Mouse (Mus musculus) forebrain, embryonic 15.5 days (tissue): ENCODE data around the gene Bcl2l2. TPM values are rescaled to one million over a fixed set of nuclear protein-coding genes. Genes with fewer than 3 reads are reported as not detected.
A peak's percentile ranks its signal among the peaks of the same experiment; 100 is the strongest.

Source experiments
- ATAC-seq: fragments of 200-750 bp; cut with Nextera tagmentation; replicated peaks from 2 replicates; pipeline ENCODE4 v1.8.0; 2017; ENCODE audit warnings: mild to moderate bottlenecking, moderate TSS enrichment, moderate library complexity
- H3K27ac ChIP-seq: fragments of 300-500 bp; sonication (generic); replicated peaks from 2 replicates; pipeline ENCODE4 v1.5.1; 2015; ENCODE audit warnings: mild to moderate bottlenecking, inconsistent platforms
- H3K27me3 ChIP-seq: fragments of 300-500 bp; sonication (generic); 2 replicates; pipeline ENCODE4 v1.6.1; 2015; ENCODE audit warnings: inconsistent platforms
- H3K36me3 ChIP-seq: fragments of 300-500 bp; sonication (generic); 2 replicates; pipeline ENCODE4 v1.6.1; 2015; ENCODE audit warnings: mild to moderate bottlenecking, inconsistent platforms
- H3K4me1 ChIP-seq: fragments of 300-500 bp; sonication (generic); 2 replicates; pipeline ENCODE4 v1.6.1; 2015; ENCODE audit warnings: inconsistent platforms
- H3K4me2 ChIP-seq: fragments of 300-500 bp; sonication (generic); replicated peaks from 2 replicates; pipeline ENCODE4 v1.6.1; 2015; ENCODE audit warnings: mild to moderate bottlenecking, inconsistent platforms
- H3K4me3 ChIP-seq: fragments of 300-500 bp; sonication (generic); 2 replicates; pipeline ENCODE4 v1.5.1; 2015; ENCODE audit warnings: mild to moderate bottlenecking, inconsistent platforms
- H3K9ac ChIP-seq: fragments of 300-500 bp; sonication (generic); replicated peaks from 2 replicates; pipeline ENCODE4 v1.6.1; 2015; ENCODE audit warnings: mild to moderate bottlenecking, inconsistent platforms
- H3K9me3 ChIP-seq: fragments of 300-500 bp; sonication (generic); 2 replicates; pipeline ENCODE4 v1.6.1; 2016; ENCODE audit warnings: inconsistent platforms
- WGBS: fragments of 180-500 bp; shearing (Covaris S2); methylation state at CpG from one replicate; pipeline ENCODE4 v1.1.7; 2015; ENCODE audit warnings: mixed read lengths; 5-methylcytosine and 5-hydroxymethylcytosine counted together
- polyA plus RNA-seq: library from polyadenylated mRNA; unstranded; fragments of >200 nt; fragmentation: Nextera tagmentation; extraction: Ambion mirVana; gene quantifications from 2 replicates; pipeline ENCODE4 v1.2.1, GENCODE M21; 2015

Gene Bcl2l2
- polyA plus RNA-seq, 1 experiment from 2014 or later: 3.6 TPM

- Histone ChIP-seq H3K4me1 (peaks cover 24% of the 10 kb centered on the region), H3K36me3 (peaks cover 36% of the 10 kb centered on the region), H3K27me3 (no peaks in the 10 kb centered on the region), H3K4me2 (no peak overlapping the region), H3K27ac (peak overlapping the region; percentile 31; the same call in 1 of the 2 replicates), H3K9ac (no peak overlapping the region), H3K4me3 (no peak overlapping the region), H3K9me3 (no peaks in the 10 kb centered on the region)
- WGBS: 75% methylated on average over 2 of the region's 2 CpGs
- ATAC-seq: no peak
Observed at GRCm38 (mm10) chr14:54897445-54897844, 14.3 kb downstream of the Bcl2l2 start.

GRCm38 (mm10) chr14:54900383-54900782, 17.2 kb downstream of the Bcl2l2 start:
- Histone ChIP-seq H3K4me1 (peaks cover 18% of the 10 kb centered on the region), H3K36me3 (peaks cover 44% of the 10 kb centered on the region), H3K27me3 (no peaks in the 10 kb centered on the region), H3K27ac (peak overlapping the region; percentile 6; the same call in 1 of the 2 replicates), H3K4me3 (no peak overlapping the region), H3K9me3 (no peaks in the 10 kb centered on the region), H3K9ac (no peak overlapping the region), H3K4me2 (no peak overlapping the region)
- under 1% methylated on average over 3 of the region's 3 CpGs for WGBS
- ATAC-seq: peak; percentile 59

- Histone ChIP-seq H3K27me3 (no peaks in the 10 kb centered on the region), H3K9ac (no peak overlapping the region), H3K4me1 (no peaks in the 10 kb centered on the region), H3K36me3 (peaks cover 46% of the 10 kb centered on the region), H3K9me3 (no peaks in the 10 kb centered on the region), H3K4me2 (no peak overlapping the region), H3K4me3 (no peak overlapping the region), H3K27ac (no peak overlapping the region)
- no peak for ATAC-seq
- 90% methylated on average over 4 of the region's 4 CpGs for WGBS
Observed at GRCm38 (mm10) chr14:54903641-54904040, 20.5 kb downstream of the Bcl2l2 start.

- Histone ChIP-seq H3K27me3 (no peaks in the 10 kb centered on the region), H3K4me1 (peaks cover 20% of the 10 kb centered on the region), H3K36me3 (peaks cover 48% of the 10 kb centered on the region), H3K9ac (no peak overlapping the region), H3K4me2 (no peak overlapping the region), H3K4me3 (no peak overlapping the region), H3K27ac (no peak overlapping the region), H3K9me3 (no peaks in the 10 kb centered on the region)
- WGBS: 86% methylated on average over 7 of the region's 7 CpGs
- ATAC-seq: no peak
Observed at GRCm38 (mm10) chr14:54908682-54909081, 25.5 kb downstream of the Bcl2l2 start.

- peak; percentile 68 for ATAC-seq
- H3K9me3 ChIP-seq: no peaks in the 10 kb centered on the region
- peak overlapping the region; percentile 87 for H3K27ac ChIP-seq
- 2% methylated on average over 49 of the region's 69 CpGs for WGBS
- peak overlapping the region; percentile 84 for H3K9ac ChIP-seq
- H3K27me3 ChIP-seq: no peaks in the 10 kb centered on the region
- H3K4me1 ChIP-seq: peaks cover 21% of the 10 kb centered on the region
- H3K36me3 ChIP-seq: peaks cover 27% of the 10 kb centered on the region
- peak overlapping the region; percentile 83 for H3K4me2 ChIP-seq
- H3K4me3 ChIP-seq: peak overlapping the region; percentile 74
Observed at GRCm38 (mm10) chr14:54912109-54912850, 29.1 kb downstream of the Bcl2l2 start.

- peak within 1 kb of the TSS; percentile 83 for H3K4me2 ChIP-seq
- H3K9ac ChIP-seq: peak within 1 kb of the TSS; percentile 84
- peak within 1 kb of the TSS; percentile 87 for H3K27ac ChIP-seq
- H3K4me3 ChIP-seq: peak within 1 kb of the TSS; percentile 74
- WGBS: under 1% methylated on average over 26 of the region's 28 CpGs
- H3K27me3 ChIP-seq: no peaks in the 10 kb centered on the region
- no peaks in the 10 kb centered on the region for H3K9me3 ChIP-seq
- H3K4me1 ChIP-seq: peaks cover 21% of the 10 kb centered on the region
- peaks cover 22% of the 10 kb centered on the region for H3K36me3 ChIP-seq
- ATAC-seq: peak; percentile 97
Observed at GRCm38 (mm10) chr14:54912886-54913285, 29.7 kb downstream of the Bcl2l2 start, which contains the start of gene Slc22a17. Gene Slc22a17, minus strand, starts transcription at chr14:54913132.

- Histone ChIP-seq H3K9ac (peak overlapping the region; percentile 84), H3K27me3 (no peaks in the 10 kb centered on the region), H3K36me3 (peaks cover 22% of the 10 kb centered on the region), H3K4me3 (peak overlapping the region; percentile 74), H3K4me1 (peaks cover 21% of the 10 kb centered on the region), H3K27ac (peak overlapping the region; percentile 87), H3K9me3 (no peaks in the 10 kb centered on the region), H3K4me2 (peak overlapping the region; percentile 83)
- WGBS: 14% methylated on average over 10 of the region's 10 CpGs
- ATAC-seq: 0 out of 2 replicates have a peak, but pooled peaks have one; percentile 3
Observed at GRCm38 (mm10) chr14:54913343-54913742, 30.2 kb downstream of the Bcl2l2 start.

GRCm38 (mm10) chr14:54920076-54920685, 37.0 kb downstream of the Bcl2l2 start:
- Histone ChIP-seq H3K36me3 (peaks cover 42% of the 10 kb centered on the region), H3K4me2 (no peak overlapping the region), H3K27ac (no peak overlapping the region), H3K9me3 (peaks cover 11% of the 10 kb centered on the region; the same call in 1 of the 2 replicates), H3K9ac (no peak overlapping the region), H3K4me1 (peaks cover 16% of the 10 kb centered on the region), H3K4me3 (no peak overlapping the region), H3K27me3 (no peaks in the 10 kb centered on the region)
- 98% methylated on average over 16 of the region's 16 CpGs for WGBS
- no peak for ATAC-seq

- H3K27ac ChIP-seq: peak overlapping the region; percentile 96
Observed at GRCm38 (mm10) chr14:54924641-54925348, 41.6 kb downstream of the Bcl2l2 start.

GRCm38 (mm10) chr14:54925349-54926342, 42.5 kb downstream of the Bcl2l2 start, which contains the start of gene Efs:
Gene Efs, minus strand, starts transcription at chr14:54926126.
- WGBS: 1% methylated on average over 57 of the region's 57 CpGs
- H3K27me3 ChIP-seq: no peaks in the 10 kb centered on the region

More at GRCm38 (mm10) chr14:54924641-54925348, 41.6 kb downstream of the Bcl2l2 start:
- H3K9ac ChIP-seq: peak overlapping the region; percentile 78
- H3K4me2 ChIP-seq: peak overlapping the region; percentile 90
- 15% methylated on average over 7 of the region's 7 CpGs for WGBS
- H3K27me3 ChIP-seq: no peaks in the 10 kb centered on the region
- peaks cover 37% of the 10 kb centered on the region for H3K4me1 ChIP-seq
- peaks cover 11% of the 10 kb centered on the region; the same call in 1 of the 2 replicates for H3K9me3 ChIP-seq
- H3K36me3 ChIP-seq: peaks cover 20% of the 10 kb centered on the region
- ATAC-seq: peak; percentile 65
- peak overlapping the region; percentile 51 for H3K4me3 ChIP-seq

More at GRCm38 (mm10) chr14:54925349-54926342, 42.5 kb downstream of the Bcl2l2 start, which contains the start of gene Efs:
- Histone ChIP-seq H3K27ac (peak within 1 kb of the TSS; percentile 96), H3K36me3 (peaks cover 12% of the 10 kb centered on the region), H3K9me3 (peaks cover 11% of the 10 kb centered on the region; the same call in 1 of the 2 replicates), H3K4me1 (peaks cover 37% of the 10 kb centered on the region), H3K4me3 (peak within 1 kb of the TSS; percentile 51), H3K9ac (peak within 1 kb of the TSS; percentile 78), H3K4me2 (peak within 1 kb of the TSS; percentile 90)
- ATAC-seq: peak; percentile 67
